Mouse (Mus musculus): ENCODE data around the gene Tmem132d. TPM values are rescaled to one million over a fixed set of nuclear protein-coding genes. Genes with fewer than 3 reads are reported as not detected.

Gene Tmem132d
- polyA plus RNA-seq, 1 experiment from 2014 or later, result 0.59 TPM

DNA sequence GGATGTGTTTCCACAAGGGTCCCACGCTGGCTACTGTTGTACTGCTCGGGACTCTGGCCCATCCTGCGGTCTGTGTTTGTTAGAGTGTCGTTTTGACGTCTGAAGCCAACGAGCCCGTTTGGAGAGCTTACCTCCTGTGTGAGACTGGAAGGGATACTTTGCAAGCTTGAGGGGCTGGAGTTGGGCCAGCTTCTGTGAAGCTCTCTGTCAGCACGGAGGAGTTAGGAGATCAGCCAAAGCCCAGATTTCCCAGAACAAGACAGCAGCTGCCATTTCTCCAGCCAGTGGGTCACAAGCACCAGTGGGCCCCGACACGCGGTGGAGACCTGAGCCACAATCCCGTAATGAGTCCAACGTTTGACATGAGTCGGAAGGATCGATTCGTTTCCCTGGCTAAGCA lies 5.2 kb upstream of the Tmem132d start:
- Histone ChIP-seq H3K27ac (no peak overlapping the region), H3K4me2 (replicated peaks) (no peak overlapping the region), H3K36me3 (no peaks in the 10 kb centered on the region), H3K4me3 (no peak overlapping the region), H3K27me3 (peaks cover 89% of the 10 kb centered on the region), H3K9me3 (no peaks in the 10 kb centered on the region), H3K9ac (no peak overlapping the region), H3K4me1 (no peaks in the 10 kb centered on the region)
- no peak for ATAC-seq (ENCODE audit: low FRiP score, low read depth)
- WGBS, result 69% methylated on average over 16 of the region's 16 CpGs

DNA sequence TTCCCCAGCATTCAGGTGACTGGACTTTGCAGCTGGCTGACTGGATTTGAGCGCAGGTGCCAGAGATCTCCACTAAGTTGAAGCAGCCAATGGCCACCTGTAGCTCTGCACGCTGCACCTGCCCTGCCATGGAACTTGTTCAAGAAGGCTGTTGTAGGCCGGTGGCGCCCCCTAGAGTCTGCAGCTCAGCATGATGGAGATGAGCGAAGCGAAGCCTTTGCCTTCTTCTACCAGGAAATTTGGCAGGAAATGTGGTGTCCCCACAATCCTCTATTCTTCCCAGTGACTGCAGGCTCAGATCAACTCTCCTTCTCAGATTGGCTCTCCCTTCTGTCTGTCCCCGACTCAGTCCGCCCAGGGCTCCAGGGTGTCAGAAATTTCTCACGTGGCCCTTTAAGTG lies 4.0 kb upstream of the Tmem132d start:
- no peak for ATAC-seq (ENCODE audit: low FRiP score, low read depth)
- Histone ChIP-seq H3K27me3 (peaks cover 89% of the 10 kb centered on the region), H3K27ac (no peak overlapping the region), H3K9me3 (no peaks in the 10 kb centered on the region), H3K36me3 (no peaks in the 10 kb centered on the region), H3K4me2 (replicated peaks) (no peak overlapping the region), H3K4me1 (peaks cover 4% of the 10 kb centered on the region; the same call in 1 of the 2 replicates), H3K9ac (no peak overlapping the region), H3K4me3 (no peak overlapping the region)
- 18% methylated on average over 9 of the region's 9 CpGs for WGBS

GRCm38 (mm10) chr5:128435683-128436082 lies 2.8 kb upstream of the Tmem132d start:
- Histone ChIP-seq H3K9ac (no peak overlapping the region), H3K4me1 (peaks cover 4% of the 10 kb centered on the region; the same call in 1 of the 2 replicates), H3K4me2 (replicated peaks) (no peak overlapping the region), H3K9me3 (no peaks in the 10 kb centered on the region), H3K4me3 (no peak overlapping the region), H3K36me3 (no peaks in the 10 kb centered on the region), H3K27me3 (peaks cover 90% of the 10 kb centered on the region), H3K27ac (no peak overlapping the region)
- 44% methylated on average over 5 of the region's 5 CpGs for WGBS
- ATAC-seq (ENCODE audit: low FRiP score, low read depth), result no peak

DNA sequence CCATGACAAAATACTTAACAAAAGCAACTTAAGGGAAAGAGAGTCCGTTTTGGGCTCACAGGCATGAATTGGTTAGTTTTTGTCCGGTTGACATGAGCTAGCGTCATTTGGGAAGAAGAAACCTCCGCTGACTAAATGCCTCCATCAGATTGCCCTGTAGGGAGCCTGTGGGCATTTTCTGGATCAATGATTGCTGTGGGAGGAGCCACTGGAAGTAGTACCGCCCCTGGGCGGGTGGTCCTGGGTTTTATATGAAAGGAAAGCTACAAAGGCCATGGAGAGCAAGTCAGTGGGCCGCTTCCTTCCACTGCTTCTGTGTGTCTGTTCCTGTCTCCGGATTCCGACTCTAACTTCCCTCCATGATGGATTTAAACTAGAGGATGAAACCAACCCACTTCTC lies 909 bp upstream of the Tmem132d start:
- H3K27me3 ChIP-seq, result peaks cover 96% of the 10 kb centered on the region
- H3K9ac ChIP-seq, result no peak overlapping the region
- no peak overlapping the region for H3K4me3 ChIP-seq
- no peaks in the 10 kb centered on the region for H3K36me3 ChIP-seq
- 41% methylated on average over 9 of the region's 9 CpGs for WGBS
- ATAC-seq (ENCODE audit: low FRiP score, low read depth), result no peak
- no peak overlapping the region for H3K27ac ChIP-seq
- no peaks in the 10 kb centered on the region for H3K9me3 ChIP-seq
- peaks cover 4% of the 10 kb centered on the region; the same call in 1 of the 2 replicates for H3K4me1 ChIP-seq
- H3K4me2 ChIP-seq (replicated peaks), result no peak overlapping the region

DNA sequence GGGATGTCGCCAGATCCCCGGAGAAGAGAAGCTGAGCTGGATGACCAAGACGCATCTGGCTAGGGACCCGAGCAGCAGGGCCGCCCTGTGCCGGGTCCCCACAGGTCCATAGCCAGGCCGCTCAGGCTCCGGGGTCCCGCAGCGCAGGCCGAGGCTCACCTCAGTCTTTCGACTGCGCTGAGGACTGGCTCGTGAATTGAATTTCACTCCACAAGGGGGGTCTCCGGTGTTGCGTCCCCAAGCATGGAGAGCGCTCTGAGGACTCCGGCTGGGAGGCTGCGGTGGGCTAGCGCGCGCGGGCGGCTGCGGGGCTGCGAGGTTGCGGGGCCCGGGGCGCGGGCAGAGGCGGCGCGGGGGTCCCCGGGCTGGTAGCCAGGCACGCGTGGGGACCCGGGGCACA lies 455 bp downstream of the Tmem132d start:
- H3K4me3 ChIP-seq, result peak overlapping the region; percentile 48
- WGBS, result under 1% methylated on average over 37 of the region's 37 CpGs
- H3K27ac ChIP-seq, result no peak overlapping the region
- peak overlapping the region; percentile 53 for H3K9ac ChIP-seq
- ATAC-seq (ENCODE audit: low FRiP score, low read depth), result no peak
- no peaks in the 10 kb centered on the region for H3K9me3 ChIP-seq
- H3K4me2 ChIP-seq (replicated peaks), result peak overlapping the region; percentile 82
- peaks cover 83% of the 10 kb centered on the region for H3K27me3 ChIP-seq
- peaks cover 4% of the 10 kb centered on the region; the same call in 1 of the 2 replicates for H3K4me1 ChIP-seq
- H3K36me3 ChIP-seq, result no peaks in the 10 kb centered on the region

DNA sequence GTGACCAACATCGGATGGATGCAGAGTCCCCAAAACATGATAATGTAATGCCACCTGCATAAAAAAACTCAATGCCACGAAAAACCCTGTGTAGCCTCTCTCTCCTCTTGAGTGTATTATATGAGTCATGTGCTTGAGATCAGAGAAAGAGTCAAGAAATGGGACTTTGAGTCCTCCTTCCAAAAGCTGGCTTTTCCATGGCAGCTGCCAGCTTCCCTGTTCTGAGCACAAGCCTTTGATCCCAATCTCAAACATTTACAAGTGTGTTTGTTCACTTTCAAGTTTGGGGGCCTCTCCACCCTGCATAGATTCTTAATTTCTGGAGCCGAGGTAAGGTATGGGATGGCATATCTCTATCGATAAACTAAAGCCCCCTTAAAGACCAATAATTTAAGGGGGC lies 8.2 kb downstream of the Tmem132d start:
- no peak for ATAC-seq (ENCODE audit: low FRiP score, low read depth)
- WGBS, result 84% methylated on average over 4 of the region's 4 CpGs

DNA sequence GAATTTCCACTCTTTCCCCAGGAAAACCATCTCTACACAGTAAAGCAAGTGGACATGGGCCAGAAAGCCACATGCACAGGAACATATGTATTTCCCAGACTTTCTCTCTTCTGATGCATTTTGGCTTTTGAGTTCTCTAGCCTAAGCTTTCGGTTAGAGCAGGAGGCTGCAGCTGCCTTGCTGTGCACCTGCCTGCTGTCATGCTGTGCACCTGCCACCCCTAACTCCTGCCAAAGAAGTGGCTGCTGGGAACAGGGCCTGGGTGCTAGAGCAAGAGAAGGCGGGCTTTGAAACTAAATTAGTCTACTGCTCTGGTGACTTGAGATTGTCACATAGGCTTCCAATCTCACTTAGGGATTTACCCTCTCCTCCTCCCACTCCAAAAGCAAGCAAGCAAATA lies 8.7 kb downstream of the Tmem132d start:
- 66% methylated on average over 2 of the region's 2 CpGs for WGBS

More for the DNA sequence above, 8.2 kb downstream of the Tmem132d start:
- no peak overlapping the region for H3K27ac ChIP-seq
- H3K4me1 ChIP-seq, result no peaks in the 10 kb centered on the region
- no peak overlapping the region for H3K4me2 ChIP-seq (replicated peaks)
- no peaks in the 10 kb centered on the region for H3K9me3 ChIP-seq
- no peak overlapping the region for H3K9ac ChIP-seq
- no peaks in the 10 kb centered on the region for H3K36me3 ChIP-seq
- no peak overlapping the region for H3K4me3 ChIP-seq
- H3K27me3 ChIP-seq, result peaks cover 10% of the 10 kb centered on the region

GRCm38 (mm10) chr5:128422090-128422489 lies 10.8 kb downstream of the Tmem132d start:
- no peak overlapping the region for H3K9ac ChIP-seq
- ATAC-seq (ENCODE audit: low FRiP score, low read depth), result no peak
- H3K27ac ChIP-seq, result no peak overlapping the region
- no peaks in the 10 kb centered on the region for H3K9me3 ChIP-seq
- no peaks in the 10 kb centered on the region for H3K4me1 ChIP-seq
- no peaks in the 10 kb centered on the region for H3K36me3 ChIP-seq
- H3K27me3 ChIP-seq, result 0 out of 2 replicates have a peak, but pooled peaks cover 2% of the 10 kb centered on the region
- no peak overlapping the region for H3K4me3 ChIP-seq
- WGBS, result 92% methylated on average over 2 of the region's 2 CpGs
- H3K4me2 ChIP-seq (replicated peaks), result no peak overlapping the region

More for the DNA sequence above, 8.7 kb downstream of the Tmem132d start:
- Histone ChIP-seq H3K27ac (no peak overlapping the region), H3K4me3 (no peak overlapping the region), H3K36me3 (no peaks in the 10 kb centered on the region), H3K9ac (no peak overlapping the region), H3K27me3 (peaks cover 7% of the 10 kb centered on the region), H3K4me2 (replicated peaks) (no peak overlapping the region), H3K9me3 (no peaks in the 10 kb centered on the region), H3K4me1 (no peaks in the 10 kb centered on the region)
- no peak for ATAC-seq (ENCODE audit: low FRiP score, low read depth)

GRCm38 (mm10) chr5:128418149-128418710 lies 14.6 kb downstream of the Tmem132d start:
- no peak for ATAC-seq (ENCODE audit: low FRiP score, low read depth)
- no peaks in the 10 kb centered on the region for H3K4me1 ChIP-seq
- 70% methylated on average over 11 of the region's 11 CpGs for WGBS
- H3K9me3 ChIP-seq, result no peaks in the 10 kb centered on the region
- H3K27me3 ChIP-seq, result no peaks in the 10 kb centered on the region
- H3K36me3 ChIP-seq, result no peaks in the 10 kb centered on the region
- H3K4me2 ChIP-seq (replicated peaks), result no peak overlapping the region
- H3K4me3 ChIP-seq, result no peak overlapping the region
- H3K9ac ChIP-seq, result no peak overlapping the region
- H3K27ac ChIP-seq, result no peak overlapping the region

DNA sequence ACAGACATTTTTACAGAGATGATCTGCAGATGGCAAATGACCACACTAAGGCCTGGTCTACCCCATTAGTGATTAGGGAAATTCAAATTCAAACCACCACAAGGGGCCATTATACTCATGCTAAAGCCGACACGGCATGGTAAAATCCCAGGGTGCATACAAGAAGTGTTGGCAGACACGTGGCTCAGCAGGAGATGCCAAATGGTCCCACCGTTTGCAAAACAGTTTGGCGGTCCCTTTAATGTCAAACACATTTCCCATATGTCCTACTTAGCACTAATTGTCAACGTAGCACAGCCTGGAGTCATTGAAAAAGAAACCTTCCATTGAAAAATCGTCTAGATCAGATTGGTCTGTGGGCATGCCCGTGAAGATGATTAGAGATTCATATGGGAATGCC lies 18.8 kb downstream of the Tmem132d start:
- ATAC-seq (ENCODE audit: low FRiP score, low read depth), result no peak

GRCm38 (mm10) chr5:128412306-128412705 lies 20.6 kb downstream of the Tmem132d start:
- no peaks in the 10 kb centered on the region for H3K9me3 ChIP-seq
- no peak overlapping the region for H3K4me2 ChIP-seq (replicated peaks)
- no peak overlapping the region for H3K4me3 ChIP-seq
- H3K27ac ChIP-seq, result no peak overlapping the region
- H3K4me1 ChIP-seq, result no peaks in the 10 kb centered on the region
- ATAC-seq (ENCODE audit: low FRiP score, low read depth), result no peak
- H3K27me3 ChIP-seq, result no peaks in the 10 kb centered on the region
- H3K36me3 ChIP-seq, result no peaks in the 10 kb centered on the region
- H3K9ac ChIP-seq, result no peak overlapping the region
- WGBS, result 21% methylated on average over 6 of the region's 6 CpGs

More for the DNA sequence above, 18.8 kb downstream of the Tmem132d start:
- no peak overlapping the region for H3K4me3 ChIP-seq
- H3K9me3 ChIP-seq, result no peaks in the 10 kb centered on the region
- H3K27ac ChIP-seq, result no peak overlapping the region
- no peak overlapping the region for H3K9ac ChIP-seq
- H3K36me3 ChIP-seq, result no peaks in the 10 kb centered on the region
- no peaks in the 10 kb centered on the region for H3K27me3 ChIP-seq
- H3K4me1 ChIP-seq, result no peaks in the 10 kb centered on the region
- H3K4me2 ChIP-seq (replicated peaks), result no peak overlapping the region
- 31% methylated on average over 8 of the region's 8 CpGs for WGBS

GRCm38 (mm10) chr5:128407546-128407945 lies 25.3 kb downstream of the Tmem132d start:
- no peak for ATAC-seq (ENCODE audit: low FRiP score, low read depth)
- no peak overlapping the region for H3K9ac ChIP-seq
- 89% methylated on average over 9 of the region's 9 CpGs for WGBS

GRCm38 (mm10) chr5:128405071-128405470 lies 27.8 kb downstream of the Tmem132d start:
- no peak overlapping the region for H3K4me2 ChIP-seq (replicated peaks)
- no peaks in the 10 kb centered on the region for H3K36me3 ChIP-seq
- no peaks in the 10 kb centered on the region for H3K4me1 ChIP-seq
- no peak overlapping the region for H3K27ac ChIP-seq
- no peak overlapping the region for H3K4me3 ChIP-seq
- ATAC-seq (ENCODE audit: low FRiP score, low read depth), result no peak
- no peak overlapping the region for H3K9ac ChIP-seq
- H3K9me3 ChIP-seq, result peaks cover 9% of the 10 kb centered on the region; the same call in 1 of the 2 replicates
- no peaks in the 10 kb centered on the region for H3K27me3 ChIP-seq
- WGBS, result 94% methylated on average over 8 of the region's 8 CpGs

More at GRCm38 (mm10) chr5:128407546-128407945, 25.3 kb downstream of the Tmem132d start:
- Histone ChIP-seq H3K9me3 (peaks cover 9% of the 10 kb centered on the region; the same call in 1 of the 2 replicates), H3K27ac (no peak overlapping the region), H3K4me2 (replicated peaks) (no peak overlapping the region), H3K27me3 (no peaks in the 10 kb centered on the region), H3K4me3 (no peak overlapping the region), H3K4me1 (no peaks in the 10 kb centered on the region), H3K36me3 (no peaks in the 10 kb centered on the region)

Measured in limb, embryonic 13.5 days (tissue).